Mouse (Mus musculus): ENCODE results near the gene Xdh. TPM values are rescaled to one million over a fixed set of nuclear protein-coding genes. Genes with fewer than 3 reads are reported as not detected.

Gene Xdh
- total and polyA plus RNA-seq, 3 experiments: 2.0 to 14.5 TPM; not detected in 1

DNA sequence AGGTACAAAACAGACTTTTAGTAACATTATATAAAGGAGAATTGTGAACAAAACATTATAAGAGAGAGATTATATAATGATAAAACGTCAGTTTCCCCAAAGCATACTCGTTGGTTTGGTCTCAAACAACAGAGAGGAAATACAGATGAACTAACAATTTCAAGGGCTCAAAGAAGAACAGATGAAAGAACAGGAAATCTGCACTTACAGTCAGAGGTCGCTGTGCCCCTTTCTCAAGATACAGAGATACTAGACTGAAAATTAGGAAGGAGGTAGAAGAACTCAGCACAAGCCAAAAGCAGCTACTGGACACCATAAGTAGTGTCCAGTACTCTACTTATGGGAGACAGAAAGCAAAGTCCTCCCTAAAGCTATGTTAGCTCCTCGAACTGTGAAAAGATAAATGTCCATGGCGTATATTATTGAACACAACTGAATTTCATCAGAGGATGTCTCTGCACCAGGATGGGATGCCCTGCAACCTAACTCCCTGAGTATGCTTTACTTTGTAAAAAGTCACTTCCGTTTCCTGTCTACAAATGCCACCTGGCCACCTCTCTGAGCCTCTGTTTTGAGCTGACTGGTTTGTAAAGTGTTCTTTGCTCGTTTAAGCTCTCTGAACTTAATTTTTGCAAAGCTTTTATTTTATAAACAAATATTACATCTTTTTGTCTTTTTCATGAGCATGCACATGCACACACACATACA lies 44.8 kb downstream of the Xdh start:
- no peaks in the 10 kb centered on the region for H3K9me3 ChIP-seq (replicated peaks; ENCODE audit: insufficient read depth, low read length)
- no peaks in the 10 kb centered on the region for H3K79me2 ChIP-seq (ENCODE audit: control insufficient read depth, insufficient read depth, low read length, poor library complexity)
- no peak overlapping the region for H3K4me3 ChIP-seq (ENCODE audit: control insufficient read depth in 1 of 2, insufficient read depth in 1 of 2, low read depth in 2 of 2, low read length in 2 of 2)
- no peaks in the 10 kb centered on the region for H3K36me3 ChIP-seq (ENCODE audit: control insufficient read depth in 1 of 2, insufficient read depth in 2 of 2, low read length in 2 of 2)
- no peak overlapping the region for H3K27ac ChIP-seq (ENCODE audit: control insufficient read depth, low read depth, low read length)
- DNase-seq (ENCODE audit: low read depth, low spot score): no peak
- peaks cover 0 to 1% of the 10 kb centered on the region in 2 experiments; a peak in 1 of 4 replicates for H3K27me3 ChIP-seq (ENCODE audit: control insufficient read depth in 1 of 2, insufficient read depth in 2 of 2, low read length in 2 of 2)
- H3K4me1 ChIP-seq (ENCODE audit: control insufficient read depth in 1 of 2, insufficient read depth in 2 of 2, low read length in 2 of 2): no peaks in the 10 kb centered on the region
- H3K9ac ChIP-seq (ENCODE audit: control insufficient read depth, low read depth, low read length, poor library complexity, severe bottlenecking): no peak overlapping the region
- no peak for TF ChIP-seq GATA1 (IDR thresholded peaks at IDR 0.05; ENCODE audit: low read depth, low read length)
- TF ChIP-seq ZMIZ1 (IDR thresholded peaks at IDR 0.05; ENCODE audit: low read depth, low read length): no peak
- TF ChIP-seq MXI1 (IDR thresholded peaks at IDR 0.05; ENCODE audit: low read depth, low read length): no peak
- no peak for TF ChIP-seq USF2 (IDR thresholded peaks at IDR 0.05; ENCODE audit: borderline replicate concordance in 1 of 2, insufficient read depth in 1 of 2, low read depth in 1 of 2, low read length in 2 of 2)
- no peak for TF ChIP-seq SMC3 (IDR thresholded peaks at IDR 0.05; ENCODE audit: low read depth, low read length)
- no peak for TF ChIP-seq GABPA (IDR thresholded peaks at IDR 0.05; ENCODE audit: low read depth, low read length)
- TF ChIP-seq TAL1 (IDR thresholded peaks at IDR 0.05; ENCODE audit: low read length): no peak
- TF ChIP-seq E2F4 (IDR thresholded peaks at IDR 0.05; ENCODE audit: borderline replicate concordance, low read depth, low read length): no peak
- TF ChIP-seq NELFE (IDR thresholded peaks at IDR 0.05; ENCODE audit: low read depth, low read length): no peak
- no peak for TF ChIP-seq ZNF384 (IDR thresholded peaks at IDR 0.05; ENCODE audit: low read depth, low read length)
- no peak for TF ChIP-seq ELF1 (IDR thresholded peaks at IDR 0.05; ENCODE audit: low read depth, low read length)
- TF ChIP-seq POLR2AphosphoS5 (IDR thresholded peaks at IDR 0.05; ENCODE audit: borderline replicate concordance, low read depth, low read length): no peak
- no peak for TF ChIP-seq NRF1 (IDR thresholded peaks at IDR 0.05; ENCODE audit: insufficient read depth, low read depth, low read length, poor library complexity, severe bottlenecking)
- no peak for TF ChIP-seq MAZ (IDR thresholded peaks at IDR 0.05; ENCODE audit: low read depth, low read length)
- no peak for TF ChIP-seq BHLHE40 (IDR thresholded peaks at IDR 0.05; ENCODE audit: borderline replicate concordance, low read depth, low read length)
- no peak for TF ChIP-seq ETS1 (IDR thresholded peaks at IDR 0.05; ENCODE audit: low read depth, low read length)
- no peak for TF ChIP-seq UBTF (IDR thresholded peaks at IDR 0.05; ENCODE audit: borderline replicate concordance, insufficient read depth, low read depth, low read length)
- TF ChIP-seq MEF2A (IDR thresholded peaks at IDR 0.05; ENCODE audit: extremely low read depth, insufficient replicate concordance, low read depth, low read length, poor library complexity, severe bottlenecking): no peak
- no peak for TF ChIP-seq KAT2A (conservative IDR thresholded peaks at IDR 0.05; ENCODE audit: low read depth, low read length)
